Mouse (Mus musculus): ENCODE data around the gene Nfatc2ip. TPM values are rescaled to one million over a fixed set of nuclear protein-coding genes. Genes with fewer than 3 reads are reported as not detected.

Gene Nfatc2ip
- polyA plus RNA-seq, 2 experiments = 3.1 to 10.2 TPM

DNA sequence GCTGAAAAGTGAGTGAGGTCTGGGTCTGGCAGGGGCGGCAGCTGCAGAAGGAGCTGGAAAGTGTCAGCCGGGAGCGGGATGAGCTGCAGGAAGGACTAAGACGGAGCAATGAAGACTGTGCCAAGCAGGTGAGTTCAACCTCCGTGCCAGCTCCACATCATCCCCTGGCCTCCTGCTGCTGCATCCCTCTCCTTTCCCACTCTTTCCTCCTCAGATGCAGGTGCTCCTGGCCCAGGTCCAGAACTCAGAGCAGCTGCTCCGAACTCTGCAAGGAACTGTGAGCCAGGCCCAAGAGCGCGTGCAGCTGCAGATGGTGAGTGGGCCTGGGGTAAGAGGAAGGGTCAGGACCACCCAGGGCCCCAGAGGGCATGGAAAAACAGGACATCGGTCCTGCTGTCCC, 43.6 kb upstream of the Nfatc2ip start:
- ATAC-seq (ENCODE audit: low FRiP score, low read depth) (no peak; the same call in 1 of the 2 replicates), DNase-seq (ENCODE audit: low spot score) (no peak)
- Histone ChIP-seq H3K4me2 (replicated peaks; ENCODE audit: low read depth, low read length, severe bottlenecking) (no peak overlapping the region), H3K36me3 (ENCODE audit: control insufficient read depth, insufficient read depth, low read length) (peaks cover 50% of the 10 kb centered on the region), H3K9ac (ENCODE audit: low read depth, low read length, severe bottlenecking) (no peak overlapping the region), H3K4me3 (replicated peaks; ENCODE audit: low read length) (no peak overlapping the region), H3K9me3 (ENCODE audit: control insufficient read depth, low read length) (no peaks in the 10 kb centered on the region), H3K27me3 (ENCODE audit: control insufficient read depth, insufficient read depth, low read length) (no peaks in the 10 kb centered on the region), H3K4me1 (ENCODE audit: control insufficient read depth, insufficient read depth, low read length) (no peaks in the 10 kb centered on the region), H3K27ac (replicated peaks; ENCODE audit: low read depth, low read length) (no peak overlapping the region)
- 75% methylated on average over 9 of the region's 9 CpGs for WGBS
- TF ChIP-seq POLR2A (IDR thresholded peaks at IDR 0.05; ENCODE audit: borderline replicate concordance, extremely low read depth, insufficient read depth, insufficient read length) = no peak

DNA sequence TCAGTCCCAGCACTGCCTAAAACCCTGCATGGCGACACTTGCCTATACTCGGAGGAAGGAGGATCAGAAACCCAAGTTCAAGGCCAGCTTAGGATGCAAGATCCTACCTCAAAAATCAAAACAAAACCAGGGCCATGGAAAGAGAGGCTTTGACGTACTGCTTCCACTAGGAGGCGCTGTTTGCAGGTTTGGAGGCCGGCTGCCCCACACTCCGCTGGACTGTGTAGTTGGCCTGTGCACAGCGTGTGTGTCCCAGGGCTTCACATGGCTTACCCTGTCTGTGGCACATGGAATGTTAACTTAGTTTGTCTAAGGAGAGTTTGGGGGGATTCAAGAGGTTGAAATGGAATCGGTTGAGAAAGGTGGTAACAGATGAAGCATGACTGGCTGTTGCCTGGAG, 40.3 kb upstream of the Nfatc2ip start:
- H3K4me3 ChIP-seq (replicated peaks; ENCODE audit: low read length) = no peak overlapping the region
- no peaks in the 10 kb centered on the region for H3K4me1 ChIP-seq (ENCODE audit: control insufficient read depth, insufficient read depth, low read length)
- no peak for TF ChIP-seq POLR2A (IDR thresholded peaks at IDR 0.05; ENCODE audit: borderline replicate concordance, extremely low read depth, insufficient read depth, insufficient read length)
- DNase-seq (ENCODE audit: low spot score) = peak; percentile 14
- no peak for ATAC-seq (ENCODE audit: low FRiP score, low read depth)
- peaks cover 44% of the 10 kb centered on the region for H3K36me3 ChIP-seq (ENCODE audit: control insufficient read depth, insufficient read depth, low read length)
- H3K9ac ChIP-seq (ENCODE audit: low read depth, low read length, severe bottlenecking) = no peak overlapping the region
- no peak overlapping the region for H3K4me2 ChIP-seq (replicated peaks; ENCODE audit: low read depth, low read length, severe bottlenecking)
- 23% methylated on average over 8 of the region's 8 CpGs for WGBS
- no peak overlapping the region for H3K27ac ChIP-seq (replicated peaks; ENCODE audit: low read depth, low read length)
- no peaks in the 10 kb centered on the region for H3K27me3 ChIP-seq (ENCODE audit: control insufficient read depth, insufficient read depth, low read length)
- H3K9me3 ChIP-seq (ENCODE audit: control insufficient read depth, low read length) = no peaks in the 10 kb centered on the region

DNA sequence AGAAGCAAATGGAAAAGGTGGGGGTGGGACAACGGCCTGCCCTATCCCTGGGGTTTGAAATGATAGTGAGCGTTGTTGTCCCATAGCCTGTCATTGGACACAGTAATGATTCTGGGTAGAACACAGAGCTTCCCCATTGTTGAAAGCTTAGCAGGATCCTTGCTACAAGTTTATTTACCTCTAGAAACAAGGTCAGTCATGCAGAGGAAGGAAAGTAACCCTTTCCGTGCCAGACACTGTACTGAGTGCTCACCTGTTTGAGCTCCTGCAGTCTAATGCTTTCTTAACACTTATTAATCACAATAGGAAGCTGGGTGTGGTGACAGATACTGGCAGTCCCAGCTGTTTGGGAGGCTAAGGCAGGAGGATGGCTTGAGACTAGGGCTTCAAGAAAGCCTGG, 39.3 kb upstream of the Nfatc2ip start:
- Histone ChIP-seq H3K36me3 (ENCODE audit: control insufficient read depth, insufficient read depth, low read length) (peaks cover 46% of the 10 kb centered on the region), H3K9ac (ENCODE audit: low read depth, low read length, severe bottlenecking) (no peak overlapping the region), H3K4me2 (replicated peaks; ENCODE audit: low read depth, low read length, severe bottlenecking) (no peak overlapping the region), H3K27ac (replicated peaks; ENCODE audit: low read depth, low read length) (no peak overlapping the region), H3K27me3 (ENCODE audit: control insufficient read depth, insufficient read depth, low read length) (no peaks in the 10 kb centered on the region), H3K4me1 (ENCODE audit: control insufficient read depth, insufficient read depth, low read length) (no peaks in the 10 kb centered on the region), H3K4me3 (replicated peaks; ENCODE audit: low read length) (no peak overlapping the region), H3K9me3 (ENCODE audit: control insufficient read depth, low read length) (no peaks in the 10 kb centered on the region)
- WGBS = 89% methylated on average over 3 of the region's 3 CpGs
- no peak for TF ChIP-seq POLR2A (IDR thresholded peaks at IDR 0.05; ENCODE audit: borderline replicate concordance, extremely low read depth, insufficient read depth, insufficient read length)
- DNase-seq (ENCODE audit: low spot score) = no peak
- no peak for ATAC-seq (ENCODE audit: low FRiP score, low read depth)

DNA sequence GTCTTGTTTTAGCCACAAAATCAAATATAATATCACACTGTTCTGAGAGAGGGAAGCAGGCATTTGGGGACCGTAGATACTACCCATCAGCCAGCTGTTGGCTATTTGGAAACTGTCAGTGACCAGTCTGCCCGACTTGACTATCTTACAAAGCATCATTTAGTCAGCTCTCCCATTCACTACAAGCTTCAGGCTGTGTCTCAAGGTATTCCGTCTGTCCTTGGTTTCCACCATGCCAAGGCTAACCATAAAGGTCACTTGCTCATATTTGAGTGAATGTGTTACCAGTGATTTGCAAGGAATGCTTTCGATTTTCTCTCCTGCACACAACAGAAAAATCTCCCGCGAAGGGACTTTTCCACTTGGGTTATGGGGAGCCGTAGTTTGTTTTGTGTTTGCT, 38.2 kb upstream of the Nfatc2ip start:
- Histone ChIP-seq H3K4me1 (ENCODE audit: control insufficient read depth, insufficient read depth, low read length) (0 out of 2 replicates have a peak, but pooled peaks cover 1% of the 10 kb centered on the region), H3K9me3 (ENCODE audit: control insufficient read depth, low read length) (no peaks in the 10 kb centered on the region), H3K9ac (ENCODE audit: low read depth, low read length, severe bottlenecking) (no peak overlapping the region), H3K4me2 (replicated peaks; ENCODE audit: low read depth, low read length, severe bottlenecking) (no peak overlapping the region), H3K27ac (replicated peaks; ENCODE audit: low read depth, low read length) (no peak overlapping the region), H3K27me3 (ENCODE audit: control insufficient read depth, insufficient read depth, low read length) (no peaks in the 10 kb centered on the region), H3K4me3 (replicated peaks; ENCODE audit: low read length) (no peak overlapping the region), H3K36me3 (ENCODE audit: control insufficient read depth, insufficient read depth, low read length) (peaks cover 38% of the 10 kb centered on the region)
- TF ChIP-seq POLR2A (IDR thresholded peaks at IDR 0.05; ENCODE audit: borderline replicate concordance, extremely low read depth, insufficient read depth, insufficient read length) = no peak
- DNase-seq (ENCODE audit: low spot score) (no peak), ATAC-seq (ENCODE audit: low FRiP score, low read depth) (no peak)
- 86% methylated on average over 7 of the region's 7 CpGs for WGBS

DNA sequence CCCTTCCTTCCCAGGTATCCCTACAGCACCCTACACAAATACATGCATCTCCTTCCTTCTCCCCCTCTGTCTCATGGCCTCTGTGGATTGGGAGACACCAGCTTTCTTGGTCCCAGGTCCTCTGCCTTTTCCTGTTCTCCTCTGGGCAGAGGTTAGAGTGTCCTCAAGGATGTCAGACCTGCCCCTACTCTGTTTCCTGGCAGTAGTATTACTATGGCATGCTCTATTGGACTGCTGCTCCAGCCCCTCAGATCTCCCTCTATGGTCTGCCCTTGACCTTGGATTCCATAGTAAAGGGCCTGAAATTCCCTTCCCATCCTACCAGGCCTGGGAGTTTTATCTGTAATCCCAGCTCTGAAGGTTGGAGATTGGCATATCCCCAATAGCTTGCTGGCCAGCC, 33.6 kb upstream of the Nfatc2ip start:
- Histone ChIP-seq H3K27ac (replicated peaks; ENCODE audit: low read depth, low read length) (no peak overlapping the region), H3K36me3 (ENCODE audit: control insufficient read depth, insufficient read depth, low read length) (peaks cover 26% of the 10 kb centered on the region), H3K4me1 (ENCODE audit: control insufficient read depth, insufficient read depth, low read length) (peaks cover 13% of the 10 kb centered on the region), H3K4me3 (replicated peaks; ENCODE audit: low read length) (no peak overlapping the region), H3K9ac (ENCODE audit: low read depth, low read length, severe bottlenecking) (no peak overlapping the region), H3K27me3 (ENCODE audit: control insufficient read depth, insufficient read depth, low read length) (no peaks in the 10 kb centered on the region), H3K9me3 (ENCODE audit: control insufficient read depth, low read length) (no peaks in the 10 kb centered on the region), H3K4me2 (replicated peaks; ENCODE audit: low read depth, low read length, severe bottlenecking) (peak overlapping the region; percentile 79; the same call in 1 of the 2 replicates)
- no peak for TF ChIP-seq POLR2A (IDR thresholded peaks at IDR 0.05; ENCODE audit: borderline replicate concordance, extremely low read depth, insufficient read depth, insufficient read length)
- no peak for DNase-seq (ENCODE audit: low spot score)
- ATAC-seq (ENCODE audit: low FRiP score, low read depth) = no peak

DNA sequence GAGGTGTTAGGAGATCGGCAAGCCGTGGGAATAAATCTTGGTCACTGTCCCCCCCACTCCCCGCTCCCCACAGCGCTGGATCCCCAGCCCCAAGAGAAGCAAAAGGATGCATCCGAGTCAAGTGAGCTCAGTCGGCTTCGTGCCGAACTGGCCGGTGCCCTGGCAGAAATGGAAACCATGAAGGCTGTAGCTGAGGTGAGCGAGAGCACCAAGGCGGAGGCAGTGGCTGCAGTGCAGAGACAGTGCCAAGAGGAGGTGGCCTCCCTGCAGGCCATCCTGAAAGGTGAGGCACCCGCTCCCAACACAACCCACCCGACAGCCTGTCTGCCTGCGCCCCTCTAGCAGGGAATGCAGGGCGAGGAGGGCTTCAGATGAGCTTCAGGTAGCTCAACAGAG, 33.0 kb upstream of the Nfatc2ip start:
- no peak overlapping the region for H3K27ac ChIP-seq (replicated peaks; ENCODE audit: low read depth, low read length)
- 31% methylated on average over 15 of the region's 15 CpGs for WGBS

More for the DNA sequence above, 33.0 kb upstream of the Nfatc2ip start:
- H3K9me3 ChIP-seq (ENCODE audit: control insufficient read depth, low read length) = no peaks in the 10 kb centered on the region
- peaks cover 13% of the 10 kb centered on the region for H3K4me1 ChIP-seq (ENCODE audit: control insufficient read depth, insufficient read depth, low read length)
- DNase-seq (ENCODE audit: low spot score) = no peak
- no peaks in the 10 kb centered on the region for H3K27me3 ChIP-seq (ENCODE audit: control insufficient read depth, insufficient read depth, low read length)
- peak overlapping the region; percentile 73 for H3K4me3 ChIP-seq (replicated peaks; ENCODE audit: low read length)
- no peak for TF ChIP-seq POLR2A (IDR thresholded peaks at IDR 0.05; ENCODE audit: borderline replicate concordance, extremely low read depth, insufficient read depth, insufficient read length)
- H3K9ac ChIP-seq (ENCODE audit: low read depth, low read length, severe bottlenecking) = peak overlapping the region; percentile 80
- ATAC-seq (ENCODE audit: low FRiP score, low read depth) = no peak
- peak overlapping the region; percentile 79 for H3K4me2 ChIP-seq (replicated peaks; ENCODE audit: low read depth, low read length, severe bottlenecking)
- H3K36me3 ChIP-seq (ENCODE audit: control insufficient read depth, insufficient read depth, low read length) = peaks cover 23% of the 10 kb centered on the region

All from limb, embryonic 14.5 days (tissue).